Mouse (Mus musculus) heart, adult 2 months (tissue): ENCODE measurements around the gene Slc44a3.

Experiments used
- CTCF ChIP-seq: fragments of 200-600 bp; IDR thresholded peaks from 2 replicates; pipeline ENCODE4 v1.8.1; 2022; ENCODE audit warnings: antibody characterized with exemption, mild to moderate bottlenecking, moderate library complexity
- EP300 ChIP-seq: fragments of 200-500 bp; IDR thresholded peaks from 2 replicates; pipeline ENCODE4 v1.6.1; 2011; ENCODE audit warnings: low read depth, low read length, control low read depth; ENCODE audit not compliant: insufficient read depth

- TF ChIP-seq CTCF (no peak), EP300 (no peak)
These were observed 114.0 kb downstream of the Slc44a3 start for GRCm38 (mm10) chr3:121418251-121418601.
